Mouse (Mus musculus) lung, adult 2 months (tissue): ENCODE results near the gene Tmem52.

ENCODE experiments used
- CTCF ChIP-seq: fragments of 200-500 bp; IDR thresholded peaks from 2 replicates; pipeline ENCODE4 v1.5.1; 2011; ENCODE audit warnings: mild to moderate bottlenecking, low read length, control low read depth; ENCODE audit not compliant: insufficient read depth
- POLR2A ChIP-seq: fragments of 200-500 bp; IDR thresholded peaks from 2 replicates; pipeline ENCODE4 v1.6.1; 2011; ENCODE audit warnings: low read depth, mild to moderate bottlenecking, control low read depth, low read length, borderline replicate concordance; ENCODE audit errors: extremely low read depth

GRCm38 (mm10) chr4:155481381-155482124 lies 12.6 kb downstream of the Tmem52 start:
- peak; percentile 75 for TF ChIP-seq CTCF
- peak; percentile 85; the same call in 1 of the 2 replicates for TF ChIP-seq POLR2A
